Mouse (Mus musculus): ENCODE measurements around the gene Prkcd.

DNA sequence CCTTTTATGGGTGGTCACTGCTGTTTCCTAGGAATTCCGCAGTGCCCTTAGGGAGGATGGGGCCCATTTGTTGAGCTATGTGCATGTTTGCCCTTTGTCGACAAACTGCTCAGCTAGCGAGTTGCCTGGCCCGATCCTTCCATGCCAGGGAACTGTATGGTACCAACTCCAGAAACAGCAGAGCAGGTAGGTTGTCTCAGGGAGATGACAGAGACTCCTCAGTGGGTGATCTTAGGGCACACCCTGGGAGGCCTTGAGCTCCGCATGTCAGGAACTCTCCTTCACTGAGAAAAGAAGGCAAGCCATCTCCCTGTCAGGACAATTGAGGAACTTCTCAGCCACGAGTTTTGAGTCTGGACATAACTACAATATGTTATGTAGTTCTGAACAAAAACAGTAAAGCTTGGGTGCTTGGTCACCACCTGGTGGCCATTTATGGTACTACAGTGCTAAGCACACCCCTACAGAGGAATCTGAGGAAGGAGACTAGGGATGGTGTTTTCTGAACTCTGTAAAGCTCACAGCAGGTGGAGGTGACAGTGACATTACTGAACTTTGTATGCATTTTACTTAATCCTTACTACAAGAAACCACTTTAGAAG lies 51.9 kb downstream of the Prkcd start:
- TF ChIP-seq GATA1 (IDR thresholded peaks at IDR 0.05; ENCODE audit: low read length) = no peak
- no peak for TF ChIP-seq TAL1 (IDR thresholded peaks at IDR 0.05; ENCODE audit: low read length)

All from erythroblast, embryonic 14.5 days (primary cell).